In genomic region chr1:188696295-188696694, GRCm38 (mm10) we compare ENCODE assay signal across 17 mouse cellular contexts.
"Had no signal": no experiment of that assay in that cellular context is flagged by ENCODE, and none has a peak within 500 bp of the region (broad histone marks: within the 10 kb centered on the region; RNA-seq: fewer than 3 reads in every experiment).

No protein-coding gene starts in this region.

- DNase-seq: liver, postnatal 0 days; lung, embryonic 14.5 days; lung, postnatal 14 days; lung, postnatal 36 days; right cerebral cortex, postnatal 14 days; thymus, adult 2 months; thymus, postnatal 25 days; thymus, postnatal 4 days had no signal

- H3K4me1 ChIP-seq: liver, embryonic 15.5 days; megakaryocyte, embryonic 14.5 days; midbrain, embryonic 12.5 days; midbrain, embryonic 15.5 days; neural tube, embryonic 12.5 days; stomach, embryonic 15.5 days had no signal

- H3K4me2 ChIP-seq: liver, embryonic 15.5 days; lung, embryonic 14.5 days; midbrain, embryonic 12.5 days; midbrain, embryonic 15.5 days; neural tube, embryonic 12.5 days; stomach, embryonic 15.5 days had no signal

- H3K36me3 ChIP-seq: liver, embryonic 15.5 days; midbrain, embryonic 12.5 days; midbrain, embryonic 15.5 days; neural tube, embryonic 12.5 days; stomach, embryonic 15.5 days had no signal

- ATAC-seq: liver, postnatal 0 days; lung, postnatal 0 days; midbrain, embryonic 15.5 days had no signal

- H3K27ac ChIP-seq: liver, embryonic 15.5 days; macrophage; midbrain, embryonic 12.5 days; midbrain, embryonic 15.5 days; neural tube, embryonic 12.5 days; stomach, embryonic 15.5 days; stomach, postnatal 0 days had no signal

- H3K9ac ChIP-seq: liver, embryonic 15.5 days; liver, postnatal 0 days; lung, embryonic 14.5 days; midbrain, embryonic 12.5 days; midbrain, embryonic 15.5 days; neural tube, embryonic 12.5 days; stomach, embryonic 15.5 days had no signal

- H3K9me3 ChIP-seq: liver, embryonic 15.5 days; midbrain, embryonic 15.5 days; stomach, embryonic 15.5 days had no signal

- H3K4me3 ChIP-seq: liver, embryonic 15.5 days; megakaryocyte, embryonic 14.5 days; midbrain, embryonic 12.5 days; midbrain, embryonic 15.5 days; neural tube, embryonic 12.5 days; stomach, embryonic 15.5 days had no signal

- H3K27me3 ChIP-seq: liver, embryonic 15.5 days; megakaryocyte, embryonic 14.5 days; midbrain, embryonic 12.5 days; midbrain, embryonic 15.5 days; neural tube, embryonic 12.5 days; stomach, embryonic 15.5 days had no signal
